Mouse (Mus musculus): ENCODE data around the gene Aunip.
"Not testable (repeated sequence)": the region's sequence is repeated elsewhere in the genome, so short reads cannot be mapped to it uniquely, and the experiment has no call there.

Gene Aunip

DNA sequence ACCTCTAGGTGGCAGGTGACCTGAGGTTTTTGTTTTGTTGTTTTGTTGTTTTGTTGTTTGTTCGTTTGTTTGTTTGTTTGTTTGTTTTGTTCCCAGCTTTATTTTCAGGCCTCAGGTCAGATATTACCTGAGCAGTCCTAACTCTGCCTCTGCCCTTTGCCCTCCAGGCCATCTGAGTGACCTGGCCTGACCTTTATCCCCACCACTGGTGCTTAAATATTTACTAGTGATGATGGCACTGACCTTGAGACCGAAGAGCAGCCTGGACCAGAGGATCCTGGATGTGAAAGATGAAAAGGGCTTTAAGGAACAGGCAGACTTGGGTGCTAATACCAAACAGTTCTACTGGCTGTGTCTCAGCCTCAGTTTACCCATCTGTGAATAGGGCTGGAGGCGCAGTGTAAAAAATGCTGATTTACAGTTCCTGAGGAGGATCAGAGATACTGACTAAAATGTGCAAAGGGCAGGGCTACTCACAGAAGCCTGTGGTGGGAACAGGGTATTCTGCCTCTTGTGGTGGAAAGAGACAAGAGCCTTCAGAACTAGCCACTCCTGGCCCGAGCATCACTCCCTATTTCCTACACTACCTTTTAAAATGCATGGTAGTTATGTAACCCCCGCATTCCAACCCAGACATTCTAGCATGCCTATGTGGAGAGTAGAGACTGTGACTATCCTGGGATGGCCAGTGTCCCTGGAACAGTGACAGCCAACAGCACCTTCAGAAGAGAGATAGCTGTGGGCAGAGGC, 25.5 kb upstream of the Aunip start:
- no peak for DNase-seq (ENCODE audit: low spot score in 2 of 2)

DNA sequence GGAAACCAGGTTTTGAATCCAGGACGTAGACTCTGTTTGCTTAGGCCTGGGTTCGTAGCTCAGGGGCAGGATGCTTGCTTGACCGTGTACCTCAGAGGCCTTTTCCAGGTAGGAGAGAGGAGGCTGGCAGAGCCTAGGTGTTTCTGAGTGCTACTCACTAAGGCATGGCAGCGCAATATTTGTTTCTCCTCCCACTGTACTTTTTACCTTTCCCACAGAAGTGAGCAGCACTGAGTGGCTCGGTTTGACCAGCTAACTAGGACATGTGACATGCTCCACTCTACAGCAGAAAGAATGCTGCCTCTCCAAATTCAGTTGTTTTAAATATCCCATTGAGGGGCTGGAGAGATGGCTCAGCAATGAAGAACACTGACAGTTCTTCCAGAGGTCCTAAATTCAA, 22.6 kb upstream of the Aunip start:
- DNase-seq (ENCODE audit: low spot score in 2 of 2): no peak

DNA sequence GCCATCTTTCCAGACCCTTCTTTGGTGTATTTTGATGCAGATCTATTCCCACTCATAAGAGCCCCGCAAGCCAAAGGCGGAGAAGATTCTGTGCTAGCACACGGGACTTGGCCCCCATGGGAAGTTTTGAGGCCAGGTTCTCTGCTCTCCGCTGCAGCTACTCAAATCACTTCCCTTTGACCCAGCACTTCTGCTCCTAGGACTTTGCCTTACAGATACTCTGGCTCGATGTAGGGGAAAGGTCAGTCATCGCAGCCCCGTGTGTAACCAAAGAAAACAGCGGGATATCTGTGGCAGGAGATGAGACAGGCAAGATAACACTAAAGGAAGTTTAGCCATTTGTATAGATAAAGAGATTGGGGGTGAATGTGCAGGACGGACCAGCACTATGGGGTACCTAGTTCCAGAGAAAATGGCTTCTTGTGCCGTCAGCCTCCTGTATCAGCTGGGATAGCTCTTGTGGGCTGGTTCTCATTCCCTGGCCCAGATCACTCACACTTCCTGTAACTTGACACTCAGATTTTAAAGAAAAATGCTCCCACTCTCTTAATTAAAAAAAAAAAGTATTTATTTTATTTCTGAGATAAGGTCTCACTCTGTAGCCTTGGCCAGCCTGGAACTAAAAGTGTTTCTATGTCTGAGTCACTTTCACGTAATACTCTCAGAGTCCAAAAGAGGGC, 20.7 kb upstream of the Aunip start:
- no peak for DNase-seq (ENCODE audit: low spot score in 2 of 2)

DNA sequence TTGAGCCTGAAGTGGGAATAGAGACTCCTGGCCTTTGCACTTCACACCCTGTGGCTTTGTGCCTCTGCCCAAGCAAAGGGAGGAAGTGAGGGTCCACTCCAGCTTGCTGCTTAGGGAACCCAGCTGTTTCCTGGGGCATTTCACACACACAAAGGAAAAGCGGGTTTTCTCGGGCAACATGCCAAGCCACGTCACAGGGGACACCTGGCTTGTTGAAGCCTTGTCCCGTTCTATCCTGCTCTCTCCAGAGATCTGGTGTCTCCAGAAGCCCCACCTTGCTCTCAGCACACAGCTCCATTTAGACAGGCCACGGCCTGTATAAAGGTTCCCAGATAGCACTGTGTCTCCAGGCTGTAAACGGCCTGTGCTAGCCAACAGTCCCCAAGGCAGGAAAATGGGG, 19.1 kb upstream of the Aunip start:
- DNase-seq (ENCODE audit: low spot score in 2 of 2): no peak

DNA sequence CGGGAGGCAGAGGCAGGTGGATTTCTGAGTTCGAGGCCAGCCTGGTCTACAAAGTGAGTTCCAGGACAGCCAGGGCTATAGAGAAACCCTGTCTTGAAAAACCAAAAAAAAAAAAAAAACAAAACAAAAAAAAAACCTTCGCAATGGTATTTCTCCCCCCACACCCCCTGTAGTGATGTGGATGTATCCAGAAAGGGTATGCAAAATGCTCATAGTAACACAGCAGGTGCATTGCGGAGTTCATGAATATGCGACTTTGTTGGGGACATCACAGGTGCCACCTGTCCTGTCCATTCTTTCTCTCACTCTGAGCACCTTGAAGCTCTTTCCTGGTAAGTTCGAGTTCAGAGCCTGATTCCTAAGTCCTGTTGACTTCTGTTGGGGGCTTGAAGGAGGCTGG, 16.6 kb upstream of the Aunip start:
- DNase-seq (ENCODE audit: low spot score in 2 of 2): not testable (repeated sequence)

DNA sequence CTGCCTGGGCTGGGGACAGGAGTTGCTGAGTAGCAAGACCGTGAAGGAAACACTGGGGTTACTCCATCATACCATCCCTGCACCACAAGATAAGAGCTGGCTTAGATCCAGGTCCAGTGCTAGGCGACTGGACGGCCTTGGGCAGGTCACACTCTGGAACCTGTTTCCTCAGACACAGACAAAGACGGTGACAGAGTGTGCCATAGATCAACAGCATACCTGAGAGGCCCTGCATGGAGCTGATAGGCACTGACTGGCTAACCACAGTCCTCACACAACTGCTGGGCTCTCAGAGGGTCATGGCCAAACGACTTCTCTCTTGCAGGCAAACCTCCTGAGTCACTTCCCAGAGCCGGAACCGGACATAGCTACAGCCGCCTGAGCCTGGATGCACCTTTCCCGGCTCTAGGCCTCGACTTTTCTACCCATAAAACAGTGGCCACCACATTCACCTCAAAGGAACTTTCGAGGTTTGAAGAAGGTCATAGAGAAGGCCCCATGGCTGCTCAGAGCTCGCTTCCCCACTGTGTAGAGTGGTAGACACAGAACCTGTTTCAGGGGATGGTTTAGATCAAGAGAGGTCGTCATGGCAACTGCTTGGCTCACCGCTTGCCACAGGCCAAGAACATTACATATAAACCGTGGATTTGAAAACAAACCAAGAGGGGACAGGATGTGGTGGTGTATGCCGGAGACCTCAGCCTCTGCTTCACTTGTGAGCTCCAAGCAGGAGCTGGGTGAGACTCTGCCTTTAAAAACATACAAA, 15.8 kb upstream of the Aunip start:
- DNase-seq (ENCODE audit: low spot score in 2 of 2): peak; percentile 71 to 74

DNA sequence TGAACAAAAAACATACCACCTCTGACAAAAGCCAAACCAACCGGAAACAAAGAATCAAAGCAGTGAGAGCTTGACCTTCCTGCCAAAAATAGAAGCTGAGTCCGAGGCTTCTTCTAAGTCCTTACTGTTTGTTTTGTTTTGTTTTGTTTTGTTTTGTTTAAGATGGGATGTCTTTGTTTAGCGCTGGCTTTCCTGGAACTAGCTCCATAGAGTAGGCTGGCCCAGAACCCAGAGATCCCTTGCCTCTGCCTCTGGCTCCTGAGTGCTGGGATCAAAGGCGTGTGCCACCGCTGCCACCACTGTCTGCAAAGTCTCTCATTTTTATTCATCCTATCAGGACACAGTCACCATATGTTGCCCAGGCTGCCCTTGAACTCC, 15.3 kb upstream of the Aunip start:
- DNase-seq (ENCODE audit: low spot score in 2 of 2): no peak

DNA sequence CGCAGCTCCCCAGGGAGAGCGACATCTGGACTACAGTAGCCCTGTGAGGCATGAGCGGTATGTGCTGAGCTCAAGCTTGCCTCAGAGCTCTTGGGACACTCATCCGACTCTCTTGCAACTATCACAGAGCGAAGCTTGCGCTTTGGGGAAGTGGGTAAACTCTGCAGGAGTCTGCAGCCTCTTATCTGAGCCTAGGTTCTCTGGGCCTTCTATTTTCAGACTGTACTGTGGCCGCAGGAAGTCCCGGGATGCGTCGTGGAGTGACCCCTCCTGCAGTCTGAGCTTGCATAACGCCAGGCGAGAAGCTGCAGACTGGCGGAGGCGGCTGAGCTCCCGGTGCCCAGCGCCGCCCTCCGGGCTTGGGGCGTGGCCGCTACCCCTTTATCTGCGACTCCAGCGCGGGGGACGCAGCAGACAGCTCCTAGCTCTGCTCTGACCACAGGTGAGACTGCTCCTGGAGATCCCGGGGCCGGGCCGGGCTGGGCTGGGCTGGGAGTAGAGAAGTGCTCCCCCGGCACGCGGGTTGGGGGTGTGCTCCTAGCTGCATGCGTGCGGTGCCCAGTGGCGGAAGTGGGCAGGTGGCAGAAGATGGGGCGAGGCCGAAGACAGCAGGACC, 14.1 kb upstream of the Aunip start, which contains the start of gene Paqr7:
TSS of gene Paqr7 (plus strand) at position 103 of the 616 bp plus-strand sequence.
- peak; percentile 77 to 79 for DNase-seq (ENCODE audit: low spot score in 2 of 2)

DNA sequence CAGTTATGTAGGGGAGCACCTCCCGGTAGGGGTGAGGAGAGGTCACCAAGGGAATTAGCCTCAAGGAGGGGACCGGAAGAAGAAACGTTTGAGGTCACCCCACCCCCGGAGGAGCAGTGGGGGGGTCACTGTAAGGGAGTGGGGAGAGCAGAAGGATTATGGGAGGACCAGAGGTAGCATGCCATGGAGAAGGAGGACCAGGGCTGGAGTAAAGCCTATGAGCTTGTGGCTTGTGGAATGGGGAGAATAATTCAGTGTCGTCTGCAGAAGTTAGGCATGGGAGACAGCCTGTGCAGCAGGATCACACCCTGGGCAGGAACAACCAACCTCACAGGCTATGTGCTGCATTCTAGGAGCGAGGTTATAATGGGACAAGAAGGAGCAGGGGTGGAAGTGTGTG, 13.6 kb upstream of the Aunip start:
- no peak for DNase-seq (ENCODE audit: low spot score in 2 of 2)

DNA sequence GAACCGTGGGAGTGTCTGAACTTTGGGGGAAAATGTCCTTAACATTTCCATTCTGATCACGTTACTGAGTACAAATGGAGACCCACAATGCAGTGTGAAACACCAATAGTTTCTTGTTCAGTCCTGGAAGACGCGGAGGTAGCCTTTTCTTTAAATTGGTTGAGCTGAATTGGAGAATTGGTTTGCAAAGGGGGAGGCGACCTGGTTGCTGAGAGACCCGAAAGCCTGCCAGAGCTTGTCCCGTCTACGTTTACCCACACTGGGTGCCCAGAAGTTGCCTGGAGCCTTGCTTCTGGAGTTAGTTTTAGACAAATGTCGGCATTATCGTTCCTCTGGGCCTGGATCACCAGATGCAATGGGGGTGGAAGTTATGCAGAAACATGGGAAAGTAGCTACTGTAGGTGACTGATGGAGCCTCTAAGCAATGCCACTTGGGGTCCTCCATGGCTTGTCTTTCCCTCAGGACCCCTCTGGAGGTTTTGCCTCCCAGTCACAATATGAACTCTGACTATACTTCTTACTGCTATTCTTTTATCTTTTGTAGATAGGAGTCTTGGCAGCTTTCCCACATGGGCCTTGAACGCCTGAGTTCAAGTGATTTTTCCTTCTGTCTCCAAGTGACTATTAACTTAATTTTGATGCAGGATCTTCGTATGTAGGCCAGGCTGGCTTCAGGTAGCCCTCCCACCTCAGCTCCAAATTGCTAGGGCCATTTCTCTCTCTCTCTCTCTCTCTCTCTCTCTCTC, 12.6 kb upstream of the Aunip start:
- no peak for DNase-seq (ENCODE audit: low spot score in 2 of 2)

DNA sequence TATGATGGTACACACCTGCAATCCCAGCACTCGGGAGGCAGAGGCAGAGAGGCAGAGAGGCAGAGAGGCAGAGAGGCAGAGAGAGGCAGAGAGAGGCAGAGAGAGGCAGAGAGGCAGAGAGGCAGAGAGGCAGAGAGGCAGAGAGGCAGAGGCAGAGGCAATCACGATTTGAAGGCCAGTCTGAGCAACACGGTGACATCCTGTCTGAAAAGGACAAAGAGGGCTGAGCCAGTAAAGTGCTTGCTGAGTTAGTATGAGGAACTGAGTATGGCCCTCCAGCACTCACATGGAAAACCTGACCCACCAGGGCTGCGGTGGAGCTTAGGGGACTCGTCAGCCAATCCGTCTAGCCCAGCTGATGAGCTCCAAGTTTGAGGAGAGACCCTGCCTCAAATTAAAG, 11.8 kb upstream of the Aunip start:
- DNase-seq (ENCODE audit: low spot score in 2 of 2): not testable (repeated sequence)

DNA sequence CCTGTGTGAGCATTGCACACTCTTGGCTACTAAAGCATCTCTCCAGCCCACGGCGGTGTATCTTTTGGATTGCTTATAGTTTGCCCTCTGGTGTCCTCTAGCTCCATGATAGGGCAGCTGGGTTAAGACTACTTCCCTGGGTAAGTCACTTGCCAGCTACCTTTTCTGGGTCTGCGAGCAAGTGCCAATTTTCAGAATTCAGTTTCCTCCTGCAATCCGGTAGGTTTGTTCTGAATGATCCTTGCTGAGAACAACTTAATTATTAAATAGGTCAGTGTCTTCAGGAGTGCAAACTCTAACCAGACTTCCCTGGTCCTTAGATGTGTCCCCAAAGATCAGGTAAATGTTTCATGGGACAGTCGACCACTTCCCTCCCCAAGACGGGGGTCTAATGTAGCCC, 9.7 kb upstream of the Aunip start:
- no peak for DNase-seq (ENCODE audit: low spot score in 2 of 2)

DNA sequence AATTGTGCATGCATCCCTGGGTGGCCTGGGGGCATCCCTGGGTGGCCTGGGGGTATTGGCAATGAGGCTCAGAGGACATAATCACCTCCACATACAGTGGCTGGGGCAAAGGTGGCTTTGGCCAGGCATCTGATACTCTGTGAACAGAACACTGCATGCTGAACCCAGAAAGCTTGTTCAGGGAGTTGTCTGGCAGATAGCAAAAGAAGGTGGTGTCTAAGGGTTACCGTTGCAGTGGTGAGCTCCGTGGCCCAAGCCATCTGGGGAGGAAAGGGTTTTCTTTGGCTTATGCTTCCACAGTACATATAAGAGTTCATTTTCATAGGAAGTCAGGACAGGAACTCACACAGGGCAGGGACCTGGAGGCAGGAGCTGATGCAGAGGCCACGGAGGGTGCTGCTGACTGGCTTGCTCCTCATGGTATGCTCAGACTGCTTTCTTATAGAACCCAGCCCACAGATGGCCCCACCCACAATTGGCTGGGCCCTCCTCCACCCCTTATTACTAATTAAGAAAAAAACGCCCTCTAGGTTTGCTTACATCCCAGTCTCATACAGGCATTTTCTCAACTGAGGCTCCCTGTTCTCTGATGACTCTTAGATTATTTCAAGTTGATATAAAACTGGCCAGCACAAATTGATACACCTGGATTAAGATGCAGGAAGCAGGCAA, 7.0 kb upstream of the Aunip start:
- DNase-seq (ENCODE audit: low spot score in 2 of 2): no peak

DNA sequence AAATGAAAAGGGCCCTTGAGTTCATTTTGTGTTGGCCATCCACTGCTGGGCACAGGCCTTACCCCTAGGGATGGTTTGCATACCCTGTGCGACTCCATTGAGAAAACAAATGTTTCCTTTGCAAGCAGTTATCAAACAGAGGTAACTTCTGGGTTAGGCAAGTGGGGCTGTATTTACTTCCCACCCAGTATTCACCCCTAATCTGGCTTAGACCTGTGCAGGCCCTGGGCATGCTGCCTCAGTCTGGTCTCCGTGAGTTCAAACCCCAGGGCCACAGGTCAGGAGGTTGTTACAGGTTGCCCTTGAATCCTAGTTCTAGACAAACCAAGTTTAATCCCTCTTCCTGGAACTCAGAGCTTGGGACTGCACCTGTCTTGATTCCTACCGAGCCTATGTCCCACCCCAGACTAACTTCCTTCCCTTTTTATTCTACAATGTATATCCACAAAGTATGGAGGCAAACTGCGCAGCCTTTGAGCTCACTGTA, 5.5 kb upstream of the Aunip start:
- no peak for DNase-seq (ENCODE audit: low spot score in 2 of 2)

DNA sequence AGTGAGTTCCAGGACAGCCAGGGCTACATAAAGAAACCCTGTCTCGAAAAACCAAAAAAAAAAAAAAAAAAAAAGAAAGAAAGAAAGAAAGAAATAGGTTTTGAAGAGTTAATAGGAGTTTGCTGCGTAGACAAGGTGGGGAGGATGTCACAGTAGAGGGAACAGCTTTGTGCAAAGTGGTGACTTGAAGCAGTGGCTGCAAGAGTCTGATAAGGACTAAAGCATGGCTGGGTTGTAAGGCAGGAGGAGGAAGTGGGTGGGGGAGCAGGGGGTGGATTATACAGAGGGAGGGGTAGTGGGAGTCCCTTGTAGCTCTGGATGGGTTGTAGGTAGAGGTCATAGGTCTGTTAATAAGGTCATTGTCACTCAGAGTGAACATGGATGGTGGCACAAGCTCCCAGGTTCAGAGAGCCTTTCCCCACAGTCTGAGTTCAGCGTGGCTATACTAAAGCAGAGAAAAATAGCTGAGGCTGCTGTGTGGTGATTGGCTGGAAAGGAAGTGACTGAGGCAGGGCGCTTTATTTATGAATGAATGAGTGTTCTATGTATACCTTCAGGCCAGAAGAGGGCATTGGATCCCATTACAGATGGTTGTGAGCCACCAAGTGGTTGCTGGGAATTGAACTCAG, 4.7 kb upstream of the Aunip start:
- peak; percentile 26 to 41 for DNase-seq (ENCODE audit: low spot score in 2 of 2)

DNA sequence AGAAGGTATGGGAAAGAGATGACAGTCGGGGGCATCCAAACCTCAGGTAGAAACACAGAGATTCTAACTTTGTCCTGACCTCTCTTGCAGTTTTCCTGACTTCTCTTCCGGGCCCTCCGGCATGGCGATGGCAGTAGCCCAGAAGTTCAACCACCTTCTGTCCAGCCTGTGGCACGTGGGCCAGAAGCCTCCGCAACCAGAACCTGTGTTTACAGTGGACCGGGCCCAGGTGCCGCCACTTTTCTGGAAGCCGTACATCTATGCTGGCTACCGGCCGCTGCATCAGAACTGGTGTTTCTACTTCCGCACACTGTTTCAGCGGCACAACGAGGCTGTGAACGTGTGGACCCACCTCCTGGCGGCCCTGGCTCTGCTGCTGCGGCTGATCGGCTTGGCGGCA, 4.1 kb upstream of the Aunip start:
- no peak for DNase-seq (ENCODE audit: low spot score in 2 of 2)

DNA sequence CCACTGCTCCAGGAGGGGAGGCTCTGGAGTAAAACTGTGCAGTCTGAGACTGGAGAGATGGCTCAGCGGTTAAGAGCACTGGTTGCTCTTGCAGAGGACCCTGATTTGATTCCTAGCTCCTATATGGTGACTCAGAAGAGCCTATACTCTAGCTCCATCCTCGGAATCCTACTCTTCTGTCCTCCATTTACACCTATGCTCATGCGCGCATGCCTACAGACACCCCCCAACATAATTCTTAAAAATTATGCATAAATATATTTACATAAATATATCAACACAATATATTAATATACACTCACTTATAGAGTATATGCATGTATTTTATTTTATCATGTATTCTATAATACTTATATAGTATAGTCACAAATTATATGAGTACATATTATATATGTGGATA, 403 bp upstream of the Aunip start:
- no peak for DNase-seq (ENCODE audit: low spot score in 2 of 2)

DNA sequence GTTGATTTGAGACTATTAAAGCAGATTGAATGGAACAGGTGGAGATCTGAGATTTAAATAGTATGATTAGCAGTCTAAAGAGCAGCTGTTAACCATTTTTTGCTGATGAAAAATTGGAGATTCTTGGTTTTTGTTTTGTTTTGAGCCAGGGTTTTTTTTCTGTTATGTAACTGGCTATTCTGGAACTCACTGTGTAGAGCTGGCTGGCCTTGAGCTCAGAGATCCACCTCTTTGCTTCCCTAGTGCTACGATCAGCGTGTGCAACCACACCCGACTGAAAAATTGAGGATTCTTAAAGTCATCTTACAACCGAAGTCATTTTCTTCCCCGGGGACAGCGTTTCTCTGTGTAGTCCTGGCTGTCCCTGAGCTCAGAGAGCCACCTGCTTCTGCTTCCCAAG, 931 bp downstream of the Aunip start:
- no peak for DNase-seq (ENCODE audit: low spot score in 2 of 2)

DNA sequence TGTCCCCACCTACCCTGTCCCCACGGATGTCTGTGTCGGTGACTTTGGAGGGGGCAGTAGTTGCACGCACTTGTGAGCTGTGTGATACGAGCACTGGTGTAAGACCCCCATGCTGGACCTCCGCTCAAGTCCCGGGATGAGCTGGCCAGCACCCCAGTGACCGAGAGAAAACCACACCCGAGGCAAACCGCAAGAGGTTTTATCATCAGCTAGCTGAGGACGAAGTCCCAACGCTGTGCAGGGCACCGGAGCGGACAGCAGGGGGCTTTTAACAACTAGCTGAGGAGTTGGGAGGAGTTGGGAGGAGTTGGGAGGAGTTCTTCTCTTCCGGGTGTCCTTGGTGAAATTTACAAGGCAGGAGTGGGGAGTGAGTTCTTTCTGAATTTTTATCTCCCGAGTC, 2.0 kb downstream of the Aunip start:
- peak; percentile 56 to 73 for DNase-seq (ENCODE audit: low spot score in 2 of 2)

DNA sequence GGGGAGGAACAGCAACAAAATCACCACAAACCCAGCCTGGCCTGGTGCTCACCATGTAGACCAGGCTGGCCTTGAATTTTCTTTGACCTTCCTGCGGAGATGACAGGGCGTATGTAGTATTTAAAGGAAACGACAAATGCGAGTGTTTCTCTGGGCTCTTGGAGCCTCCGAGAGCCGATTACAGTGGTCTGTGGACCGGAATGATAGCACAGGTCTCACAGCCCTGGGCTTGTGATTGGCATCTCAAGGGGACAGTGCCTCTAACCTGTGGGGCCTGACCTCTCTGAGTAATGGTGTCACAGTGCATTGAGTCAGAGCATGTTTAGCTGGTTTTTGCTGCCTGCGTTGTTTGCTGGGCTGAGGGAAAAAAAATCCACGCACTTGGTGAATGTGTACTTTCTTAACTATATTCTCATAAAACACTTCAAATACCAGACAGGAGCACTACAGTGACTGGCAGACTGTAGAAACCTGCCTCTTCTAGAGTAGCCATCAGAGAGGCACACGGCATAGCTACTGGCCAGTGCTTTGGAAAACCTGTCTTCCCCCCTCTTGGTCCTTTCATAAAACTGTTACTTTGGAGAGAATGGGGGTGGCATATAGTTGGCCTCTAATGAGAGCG, 3.6 kb downstream of the Aunip start:
- DNase-seq (ENCODE audit: low spot score in 2 of 2): no peak
